Mouse (Mus musculus): Measurements from ENCODE around the gene Acot3. TPM values are rescaled to one million over a fixed set of nuclear protein-coding genes. Genes with fewer than 3 reads are reported as not detected.

Acot3 gene
- polyA plus RNA-seq, 1 experiment from 2014 or later, result 0.49 TPM

DNA sequence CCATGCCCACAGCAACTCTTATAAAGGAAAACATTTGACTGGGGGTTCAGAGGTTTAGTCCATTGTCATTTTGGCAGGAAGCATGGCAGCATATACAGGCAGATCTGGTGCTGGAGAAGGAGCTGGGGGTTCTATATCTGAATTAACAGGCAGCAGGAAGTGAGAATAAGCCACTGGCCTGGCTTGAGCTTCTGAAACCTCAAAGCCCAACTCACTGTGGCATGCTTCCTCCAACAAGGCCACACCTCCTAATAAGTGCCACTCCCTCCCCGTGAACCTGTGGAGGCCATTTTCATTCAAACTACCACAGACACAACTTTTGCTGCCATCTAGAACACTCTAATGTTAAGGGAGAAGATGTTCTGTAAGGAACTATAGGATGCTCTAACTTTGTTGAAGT is 55.7 kb downstream of the Acot3 start:
- Histone ChIP-seq H3K27ac (no peak overlapping the region), H3K9ac (no peak overlapping the region), H3K4me1 (no peaks in the 10 kb centered on the region), H3K27me3 (no peaks in the 10 kb centered on the region), H3K9me3 (no peaks in the 10 kb centered on the region), H3K36me3 (no peaks in the 10 kb centered on the region), H3K4me3 (no peak overlapping the region), H3K4me2 (replicated peaks) (no peak overlapping the region)
- 91% methylated on average over 1 of the region's 1 CpGs for WGBS
- ATAC-seq (ENCODE audit: insufficient number of reproducible peaks, insufficient read depth, low FRiP score, low TSS enrichment), result no peak

DNA sequence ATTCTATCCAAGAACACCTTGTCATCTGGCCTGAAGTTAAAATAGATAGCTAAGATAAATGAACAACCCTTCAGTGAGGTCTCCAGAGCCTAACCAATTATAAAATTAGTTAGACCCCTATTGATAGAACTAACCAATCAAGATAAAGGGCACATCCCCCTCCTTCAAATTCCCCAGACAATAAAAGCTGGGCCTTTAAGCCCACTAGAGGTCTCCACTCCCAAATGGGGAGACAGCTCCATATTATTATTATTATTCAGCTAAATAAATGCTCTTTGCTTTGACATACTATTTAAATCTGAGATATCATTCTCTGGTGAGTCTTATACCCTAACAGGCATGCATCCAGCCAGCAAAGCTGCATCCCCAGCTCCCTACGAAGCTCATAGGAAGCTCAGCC is 58.0 kb downstream of the Acot3 start:
- Histone ChIP-seq H3K36me3 (no peaks in the 10 kb centered on the region), H3K27ac (no peak overlapping the region), H3K4me1 (peaks cover 3% of the 10 kb centered on the region; the same call in 1 of the 2 replicates), H3K9ac (no peak overlapping the region), H3K4me3 (no peak overlapping the region), H3K27me3 (no peaks in the 10 kb centered on the region), H3K4me2 (replicated peaks) (no peak overlapping the region), H3K9me3 (no peaks in the 10 kb centered on the region)
- 71% methylated on average over 1 of the region's 1 CpGs for WGBS
- ATAC-seq (ENCODE audit: insufficient number of reproducible peaks, insufficient read depth, low FRiP score, low TSS enrichment), result no peak

Other genes with a start within 250 kb of the Acot3 start
- 38.7 and 40.2 TPM in 2 replicates for gene Numb, start 130.2 kb upstream of the Acot3 start, polyA plus RNA-seq (2016; fragmentation: Nextera tagmentation; extraction: Ambion mirVana)
- gene Riox1, start 101.5 kb upstream of the Acot3 start, polyA plus RNA-seq (2016; fragmentation: Nextera tagmentation; extraction: Ambion mirVana), result 19.6 and 22.6 TPM in 2 replicates
- gene Heatr4, start 67.3 kb upstream of the Acot3 start, polyA plus RNA-seq (2016; fragmentation: Nextera tagmentation; extraction: Ambion mirVana), result not detected in 2 replicates
- gene Acot2, start 64.3 kb upstream of the Acot3 start, polyA plus RNA-seq (2016; fragmentation: Nextera tagmentation; extraction: Ambion mirVana), result 19.3 and 20.8 TPM in 2 replicates
- gene Acot1, start 42.7 kb upstream of the Acot3 start, polyA plus RNA-seq (2016; fragmentation: Nextera tagmentation; extraction: Ambion mirVana), result 37.2 and 39.7 TPM in 2 replicates
- gene Acot4, start 13.8 kb upstream of the Acot3 start, polyA plus RNA-seq (2016; fragmentation: Nextera tagmentation; extraction: Ambion mirVana), result 0.36 and 0.75 TPM in 2 replicates
- not detected in 2 replicates for gene Gm49366, start 13.2 kb upstream of the Acot3 start, polyA plus RNA-seq (2016; fragmentation: Nextera tagmentation; extraction: Ambion mirVana)
- not detected in 2 replicates for gene Acot5, start 17.2 kb downstream of the Acot3 start, polyA plus RNA-seq (2016; fragmentation: Nextera tagmentation; extraction: Ambion mirVana)
- gene Acot6, start 48.5 kb downstream of the Acot3 start, polyA plus RNA-seq (2016; fragmentation: Nextera tagmentation; extraction: Ambion mirVana), result 1.2 and 1.3 TPM in 2 replicates
- 7.5 and 8.8 TPM in 2 replicates for gene Dnal1, start 62.2 kb downstream of the Acot3 start, polyA plus RNA-seq (2016; fragmentation: Nextera tagmentation; extraction: Ambion mirVana)
- gene Pnma1, start 96.3 kb downstream of the Acot3 start, polyA plus RNA-seq (2016; fragmentation: Nextera tagmentation; extraction: Ambion mirVana), result 1.4 and 1.5 TPM in 2 replicates
- gene Elmsan1, start 166.7 kb downstream of the Acot3 start, polyA plus RNA-seq (2016; fragmentation: Nextera tagmentation; extraction: Ambion mirVana), result 7.9 and 9.0 TPM in 2 replicates
- 12.5 and 13.0 TPM in 2 replicates for gene Ptgr2, start 233.1 kb downstream of the Acot3 start, polyA plus RNA-seq (2016; fragmentation: Nextera tagmentation; extraction: Ambion mirVana)

Data from embryonic facial prominence, embryonic 12.5 days (tissue).